Mouse (Mus musculus) mesoderm, embryonic 11.5 days (tissue): Measurements from ENCODE around the gene Ppil2.

Experiments
- DNase-seq: peaks from one replicate; pipeline ENCODE4 v3.0.0-alpha.2; 2012; ENCODE audit warnings: low read depth, low spot score

Gene Ppil2

GRCm38 (mm10) chr16:17110771-17111743, at the start of gene Ppil2:
Ppil2 (minus strand) TSS chr16:17111257.
- peak; percentile 79 for DNase-seq

- DNase-seq, result no peak
These were observed 43.3 kb upstream of the Ppil2 start for GRCm38 (mm10) chr16:17154346-17154745.

- DNase-seq, result no peak
These were observed 40.8 kb upstream of the Ppil2 start for GRCm38 (mm10) chr16:17151874-17152273.

GRCm38 (mm10) chr16:17150520-17151258, 39.6 kb upstream of the Ppil2 start:
- no peak for DNase-seq

DNA sequence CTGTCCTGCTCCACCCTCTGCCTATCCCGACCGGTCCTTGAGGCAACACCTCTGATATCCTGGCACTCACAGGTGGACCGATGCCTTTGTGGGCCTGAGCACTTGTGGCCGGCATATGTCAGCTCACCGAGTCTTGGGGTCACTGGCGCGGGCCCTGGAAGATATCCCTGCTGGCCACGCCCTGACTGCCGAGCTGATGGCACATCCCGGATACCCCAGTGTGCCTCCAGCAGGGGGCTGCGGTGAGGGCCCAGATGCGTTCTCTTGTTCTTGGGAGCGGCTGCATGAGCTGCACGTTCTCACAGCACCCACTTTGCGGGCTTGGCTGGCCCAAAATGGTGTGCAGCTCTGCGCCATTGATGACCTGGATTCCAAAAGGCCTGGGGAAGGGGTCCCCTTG, 37.0 kb upstream of the Ppil2 start:
- DNase-seq, result peak; percentile 67

DNA sequence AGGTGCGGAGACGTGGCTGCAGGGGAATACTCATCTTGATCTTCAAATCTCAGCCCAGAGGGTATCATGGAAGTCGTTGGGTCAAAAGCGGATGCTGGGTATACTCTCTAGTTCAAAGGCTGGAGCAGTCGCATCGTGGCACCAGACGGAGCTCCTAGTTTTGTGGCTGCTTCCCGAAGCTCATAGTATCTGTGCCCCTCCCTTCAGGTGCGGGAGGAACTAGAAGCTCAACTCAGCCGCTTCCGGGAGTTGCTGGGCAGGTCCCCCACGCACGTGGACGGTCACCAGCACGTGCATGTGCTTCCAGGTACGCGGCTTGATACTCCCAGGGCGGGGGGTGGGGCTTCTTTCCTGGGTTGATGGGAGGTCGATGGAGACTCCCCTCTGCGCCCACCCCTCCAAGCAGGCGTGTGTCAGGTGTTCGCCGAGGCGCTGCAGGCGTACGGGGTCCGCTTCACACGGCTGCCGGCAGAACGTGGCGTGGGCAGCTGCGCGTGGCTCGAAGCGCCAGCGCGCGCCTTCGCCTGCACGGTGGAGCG, 36.4 kb upstream of the Ppil2 start:
- DNase-seq, result peak; percentile 26

- DNase-seq, result peak; percentile 91
These were observed 35.7 kb upstream of the Ppil2 start, which contains the start of gene Ccdc116 for GRCm38 (mm10) chr16:17146772-17147235. Ccdc116 (minus strand) TSS chr16:17147229.

DNA sequence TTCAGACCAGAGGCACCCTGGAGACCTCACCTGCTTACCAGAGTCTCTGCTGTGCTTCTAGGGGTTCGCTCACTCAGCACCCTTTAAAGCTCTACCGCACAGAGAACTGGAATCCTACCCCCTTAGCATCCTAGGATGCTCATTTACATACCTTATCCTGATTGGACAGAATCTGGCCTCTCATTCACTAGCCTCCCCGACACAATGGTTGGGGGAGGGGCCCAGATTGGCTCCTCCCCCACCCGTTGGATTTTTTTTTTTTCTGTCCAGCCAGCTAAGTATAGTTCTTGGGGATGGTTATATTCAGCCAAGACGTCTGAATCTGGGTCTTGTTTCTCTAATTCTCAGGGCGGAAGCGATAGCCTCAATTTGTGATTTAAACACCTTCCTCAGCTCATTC, 33.3 kb upstream of the Ppil2 start, which contains the start of gene Ydjc:
Gene Ydjc (plus strand): TSS at position 283 of the 400 bp plus-strand sequence.
- DNase-seq, result peak; percentile 50

- no peak for DNase-seq
These were observed 26.3 kb upstream of the Ppil2 start for GRCm38 (mm10) chr16:17137355-17137754.

- peak; percentile 9 for DNase-seq
These were observed 21.8 kb upstream of the Ppil2 start for GRCm38 (mm10) chr16:17132906-17133200.

DNA sequence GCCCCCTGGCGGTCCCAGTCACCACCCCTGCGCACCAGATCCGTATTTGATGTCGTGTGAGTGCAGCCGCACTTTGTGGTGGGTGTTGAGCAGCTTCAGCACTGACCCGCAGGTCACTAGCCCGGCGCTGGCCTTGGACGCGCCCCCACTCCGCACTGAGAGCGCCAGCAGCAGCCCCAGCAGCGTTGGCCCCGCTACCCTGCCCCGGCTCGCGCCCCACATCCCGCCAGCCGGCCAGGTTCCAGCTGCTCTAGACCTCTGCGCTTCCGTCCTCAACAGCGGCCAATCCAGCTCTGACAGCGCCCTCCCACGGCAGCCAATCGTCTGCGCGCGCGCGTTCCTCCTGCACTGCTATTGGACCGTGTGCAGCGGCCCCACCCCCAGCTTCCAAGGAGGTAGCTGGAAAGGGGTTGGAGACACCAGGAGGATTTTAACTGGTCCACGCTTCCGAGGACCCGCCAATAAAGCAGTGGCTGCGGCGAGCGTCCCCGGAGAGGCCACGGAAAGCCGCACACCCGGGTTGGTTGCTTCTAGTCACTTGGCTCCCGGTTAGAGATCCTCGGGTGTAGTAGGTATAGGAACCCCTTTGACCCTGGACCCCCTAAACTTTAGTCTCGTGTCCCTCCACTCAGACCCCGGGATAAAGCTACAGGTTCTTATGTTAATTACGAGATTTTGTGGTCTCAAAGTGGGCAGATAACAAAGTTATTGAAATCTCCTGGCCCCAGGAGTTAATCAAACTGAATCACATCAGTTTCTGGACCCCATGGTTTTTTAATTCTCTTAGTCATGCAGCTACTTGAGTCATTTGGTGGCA, 21.2 kb upstream of the Ppil2 start, which contains the start of gene Sdf2l1:
Gene Sdf2l1 (minus strand): TSS at position 295 of the 817 bp plus-strand sequence.
- peak; percentile 98 for DNase-seq

DNA sequence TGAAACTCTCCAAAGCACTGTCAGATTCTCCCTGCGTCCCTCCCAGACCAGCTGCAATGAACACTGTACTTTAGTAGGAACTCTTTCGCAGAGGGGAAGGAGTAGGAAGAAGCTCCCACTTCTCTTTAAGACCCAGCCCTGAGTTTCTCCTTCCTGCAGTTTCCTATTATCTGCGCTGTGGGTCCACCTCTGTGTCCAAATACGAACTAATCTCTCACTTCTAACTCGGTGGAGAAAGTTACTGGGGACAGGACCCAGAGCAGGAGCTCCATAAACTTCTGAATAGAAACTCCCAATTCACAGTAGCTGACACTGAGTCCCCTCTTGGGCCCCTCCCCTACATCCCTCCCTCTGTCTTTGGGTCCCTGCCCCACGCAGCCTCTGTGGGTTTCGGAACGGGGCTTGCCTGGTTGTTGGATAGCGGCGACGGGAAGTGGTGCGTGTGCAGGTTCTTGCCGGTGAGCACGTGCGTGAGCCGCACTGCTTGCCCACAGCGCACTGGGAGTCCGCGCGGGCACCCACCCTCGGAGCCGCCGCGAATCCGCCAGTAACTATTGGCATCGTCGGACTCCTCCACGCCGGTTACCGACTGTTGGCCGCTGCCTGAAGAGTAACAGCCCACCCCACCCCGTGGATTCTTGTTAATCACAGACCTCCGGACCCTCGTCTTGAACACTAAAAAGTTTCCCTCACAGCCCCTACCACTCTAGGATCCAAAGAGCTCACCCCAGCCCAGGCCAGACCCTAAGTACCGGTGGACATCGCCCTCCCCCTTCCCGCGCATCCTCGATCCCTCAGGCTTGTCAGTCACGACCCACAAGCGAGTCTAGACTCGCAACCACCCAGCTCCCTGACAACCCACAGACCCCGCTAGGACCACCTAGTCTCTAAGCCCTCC, 20.4 kb upstream of the Ppil2 start:
- peak; percentile 25 for DNase-seq

- peak; percentile 35 for DNase-seq
These were observed 16.2 kb upstream of the Ppil2 start for GRCm38 (mm10) chr16:17127292-17127691.

- DNase-seq, result peak; percentile 92
These were observed 13.9 kb upstream of the Ppil2 start, which contains the start of gene 2610318N02Rik for GRCm38 (mm10) chr16:17124871-17125520. 2610318N02Rik (minus strand) TSS chr16:17125167.

GRCm38 (mm10) chr16:17124119-17124870, 13.2 kb upstream of the Ppil2 start:
- DNase-seq, result peak; percentile 85

DNA sequence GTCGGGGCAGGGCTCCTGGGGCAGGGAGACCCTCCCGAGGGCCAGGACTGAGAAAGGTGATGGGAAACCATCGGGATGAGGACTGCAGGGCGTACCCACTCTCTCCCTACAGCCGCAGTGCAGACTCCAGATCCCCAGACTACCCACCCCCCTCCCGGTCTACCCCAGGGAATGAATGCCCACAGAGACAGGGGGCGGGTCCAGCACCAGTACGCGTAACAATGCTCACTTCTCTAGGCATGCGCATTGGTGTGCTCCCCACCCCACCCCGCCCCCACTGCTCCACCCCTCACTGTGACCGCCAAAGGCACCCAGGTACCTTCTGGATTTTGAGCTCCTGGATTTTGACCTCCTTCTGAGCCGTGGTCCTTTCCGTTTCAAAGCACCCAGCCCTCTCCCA, 10.5 kb upstream of the Ppil2 start:
- DNase-seq, result no peak

DNA sequence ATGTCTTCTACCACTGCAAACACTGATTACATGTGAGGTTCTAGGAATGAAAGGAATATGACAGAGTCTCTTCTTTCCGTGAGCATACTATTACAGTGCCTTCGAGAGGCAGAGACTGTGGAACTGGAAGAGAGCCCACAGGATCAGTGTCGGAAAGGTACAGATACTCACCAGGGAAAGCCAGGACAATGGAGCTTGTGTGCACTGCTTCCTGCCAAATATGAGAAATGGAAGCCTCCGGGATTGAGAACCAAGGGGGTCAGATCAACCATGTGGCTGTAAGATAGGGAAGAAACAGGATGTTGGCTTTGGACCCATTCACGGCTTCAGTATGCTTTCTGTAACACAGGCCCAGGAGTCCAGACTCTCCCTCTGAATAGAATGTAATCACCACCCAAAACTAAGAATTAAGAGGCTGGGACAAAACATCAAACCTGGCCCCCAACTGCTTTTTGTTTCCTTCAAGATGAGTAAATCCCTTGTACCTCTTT, 6.3 kb upstream of the Ppil2 start:
- DNase-seq, result no peak

- no peak for DNase-seq
These were observed 6.5 kb downstream of the Ppil2 start for GRCm38 (mm10) chr16:17104600-17104999.
